Mouse (Mus musculus) activated CD4-positive, CD25-positive, alpha-beta regulatory T cell (primary cell): Measurements from ENCODE around the gene Gys1. TPM values are rescaled to one million over a fixed set of nuclear protein-coding genes. Genes with fewer than 3 reads are reported as not detected.

Experiments used
- polyA plus RNA-seq, 2 experiments: library from polyadenylated mRNA; unstranded; fragments of 100-300 nt; shearing (Covaris generic); gene quantifications; one replicate each; pipeline ENCODE4 v1.2.1; 2017

The Gys1 gene
- polyA plus RNA-seq = 10 to 100 TPM in 1 of 2 experiments, 1 to 10 TPM in 1; 6.3 to 11.1 TPM

GRCm38 (mm10) chr7:45434203-45435015 lies at the start of gene Gys1:
Gene Gys1, plus strand, starts transcription at chr7:45434844.

GRCm38 (mm10) chr7:45395578-45396336 lies 38.9 kb upstream of the Gys1 start, which contains the start of gene Snrnp70:
Gene Snrnp70, minus strand, starts transcription at chr7:45395742.

GRCm38 (mm10) chr7:45405091-45406075 lies 29.3 kb upstream of the Gys1 start, which contains the start of gene Kcna7:
Gene Kcna7, plus strand, starts transcription at chr7:45405653.

GRCm38 (mm10) chr7:45413113-45413863 lies 21.4 kb upstream of the Gys1 start, which contains the start of gene Ntf5:
Gene Ntf5, plus strand, starts transcription at chr7:45413695.

GRCm38 (mm10) chr7:45420615-45420919 lies 14.1 kb upstream of the Gys1 start, which contains the start of gene Lhb:
Gene Lhb, plus strand, starts transcription at chr7:45420820.

GRCm38 (mm10) chr7:45437521-45438276 lies 3.1 kb downstream of the Gys1 start, which contains the start of gene Ruvbl2:
Gene Ruvbl2, minus strand, starts transcription at chr7:45438096.

GRCm38 (mm10) chr7:45459564-45460140 lies 25.0 kb downstream of the Gys1 start, which contains the start of gene Ftl1:
Gene Ftl1, minus strand, starts transcription at chr7:45459884.

GRCm38 (mm10) chr7:45466283-45467089 lies 31.8 kb downstream of the Gys1 start, which contains the start of gene Bax:
Gene Bax, minus strand, starts transcription at chr7:45466898.

GRCm38 (mm10) chr7:45481374-45481927 lies 46.8 kb downstream of the Gys1 start, which contains the start of gene Tulp2:
Gene Tulp2, plus strand, starts transcription at chr7:45481877.

GRCm38 (mm10) chr7:45486761-45487415 lies 52.2 kb downstream of the Gys1 start, which contains the start of gene Gm45808:
Gene Gm45808, minus strand, starts transcription at chr7:45486811.

GRCm38 (mm10) chr7:45488293-45489204 lies 53.9 kb downstream of the Gys1 start, which contains the start of gene Dhdh:
Gene Dhdh, minus strand, starts transcription at chr7:45488805.

Other genes with a start within 250 kb of the Gys1 start
- gene Ccdc155, start 230.0 kb upstream of the Gys1 start, polyA plus RNA-seq = under 1 TPM; 0.07 to 0.10 TPM
- 10 to 100 TPM in 1 of 2 experiments, 1 to 10 TPM in 1; 9.8 to 26.8 TPM for gene Dkkl1, start 222.7 kb upstream of the Gys1 start, polyA plus RNA-seq
- 1 to 10 TPM; 2.6 to 4.0 TPM for gene Tead2, start 219.1 kb upstream of the Gys1 start, polyA plus RNA-seq
- gene Cd37, start 195.7 kb upstream of the Gys1 start, polyA plus RNA-seq = 100 to 1,000 TPM; 461 to 714 TPM
- gene Slc6a16, start 193.8 kb upstream of the Gys1 start, polyA plus RNA-seq = under 1 TPM in 1 of 2 experiments, not detected in 1; 0.20 TPM
- under 1 TPM in 1 of 2 experiments, not detected in 1; 0.28 TPM for gene Slc6a21, start 157.3 kb upstream of the Gys1 start, polyA plus RNA-seq
- gene Trpm4, start 101.1 kb upstream of the Gys1 start, polyA plus RNA-seq = 10 to 100 TPM; 12.2 to 16.1 TPM
- gene Hrc, start 99.6 kb upstream of the Gys1 start, polyA plus RNA-seq = not detected
- gene Ppfia3, start 67.8 kb upstream of the Gys1 start, polyA plus RNA-seq = under 1 TPM; 0.12 to 0.16 TPM
- under 1 TPM in 1 of 2 experiments, not detected in 1; 0.35 TPM for gene Lin7b, start 64.3 kb upstream of the Gys1 start, polyA plus RNA-seq
- 100 to 1,000 TPM; 204 to 218 TPM for gene Snrnp70, start 39.1 kb upstream of the Gys1 start, polyA plus RNA-seq
- not detected for gene Kcna7, start 29.2 kb upstream of the Gys1 start, polyA plus RNA-seq
- gene Ntf5, start 21.1 kb upstream of the Gys1 start, polyA plus RNA-seq = 1 to 10 TPM; 1.2 to 1.4 TPM
- not detected for gene Lhb, start 14.0 kb upstream of the Gys1 start, polyA plus RNA-seq
- 10 to 100 TPM; 52.7 to 55.4 TPM for gene Ruvbl2, start 3.3 kb downstream of the Gys1 start, polyA plus RNA-seq
- gene Ftl1, start 25.0 kb downstream of the Gys1 start, polyA plus RNA-seq = 1,000 to 10,000 TPM; 1,818 to 2,133 TPM
- gene Bax, start 32.1 kb downstream of the Gys1 start, polyA plus RNA-seq = 100 to 1,000 TPM; 303 to 346 TPM
- under 1 TPM; 0.45 to 0.88 TPM for gene Tulp2, start 47.0 kb downstream of the Gys1 start, polyA plus RNA-seq
- under 1 TPM in 1 of 2 experiments, not detected in 1; 0.21 TPM for gene Gm45808, start 52.0 kb downstream of the Gys1 start, polyA plus RNA-seq
- 1 to 10 TPM in 1 of 2 experiments, under 1 TPM in 1; 0.27 to 1.1 TPM for gene Dhdh, start 54.0 kb downstream of the Gys1 start, polyA plus RNA-seq
- gene Nucb1, start 75.6 kb downstream of the Gys1 start, polyA plus RNA-seq = 100 to 1,000 TPM; 193 to 285 TPM
- gene Ppp1r15a, start 91.4 kb downstream of the Gys1 start, polyA plus RNA-seq = 10 to 100 TPM; 30.0 to 40.4 TPM
- under 1 TPM in 1 of 2 experiments, not detected in 1; 0.49 TPM for gene Plekha4, start 91.5 kb downstream of the Gys1 start, polyA plus RNA-seq
- under 1 TPM; 0.85 to 0.86 TPM for gene Hsd17b14, start 120.0 kb downstream of the Gys1 start, polyA plus RNA-seq
- 10 to 100 TPM; 61.0 to 61.5 TPM for gene Bcat2, start 135.3 kb downstream of the Gys1 start, polyA plus RNA-seq
- gene Fgf21, start 180.6 kb downstream of the Gys1 start, polyA plus RNA-seq = not detected
- under 1 TPM in 1 of 2 experiments, not detected in 1; 0.11 TPM for gene Fut1, start 182.4 kb downstream of the Gys1 start, polyA plus RNA-seq
- under 1 TPM; 0.48 to 0.64 TPM for gene Izumo1, start 187.0 kb downstream of the Gys1 start, polyA plus RNA-seq
- 1 to 10 TPM; 1.2 to 1.4 TPM for gene Rasip1, start 192.6 kb downstream of the Gys1 start, polyA plus RNA-seq
- 1 to 10 TPM in 1 of 2 experiments, under 1 TPM in 1; 0.16 to 1.8 TPM for gene Mamstr, start 205.1 kb downstream of the Gys1 start, polyA plus RNA-seq
- gene Fut2, start 231.6 kb downstream of the Gys1 start, polyA plus RNA-seq = under 1 TPM; 0.05 to 0.23 TPM
- gene Ntn5, start 249.2 kb downstream of the Gys1 start, polyA plus RNA-seq = under 1 TPM in 1 of 2 experiments, not detected in 1; 0.30 TPM